Mouse (Mus musculus): ENCODE measurements around the gene Ccdc187.

DNA sequence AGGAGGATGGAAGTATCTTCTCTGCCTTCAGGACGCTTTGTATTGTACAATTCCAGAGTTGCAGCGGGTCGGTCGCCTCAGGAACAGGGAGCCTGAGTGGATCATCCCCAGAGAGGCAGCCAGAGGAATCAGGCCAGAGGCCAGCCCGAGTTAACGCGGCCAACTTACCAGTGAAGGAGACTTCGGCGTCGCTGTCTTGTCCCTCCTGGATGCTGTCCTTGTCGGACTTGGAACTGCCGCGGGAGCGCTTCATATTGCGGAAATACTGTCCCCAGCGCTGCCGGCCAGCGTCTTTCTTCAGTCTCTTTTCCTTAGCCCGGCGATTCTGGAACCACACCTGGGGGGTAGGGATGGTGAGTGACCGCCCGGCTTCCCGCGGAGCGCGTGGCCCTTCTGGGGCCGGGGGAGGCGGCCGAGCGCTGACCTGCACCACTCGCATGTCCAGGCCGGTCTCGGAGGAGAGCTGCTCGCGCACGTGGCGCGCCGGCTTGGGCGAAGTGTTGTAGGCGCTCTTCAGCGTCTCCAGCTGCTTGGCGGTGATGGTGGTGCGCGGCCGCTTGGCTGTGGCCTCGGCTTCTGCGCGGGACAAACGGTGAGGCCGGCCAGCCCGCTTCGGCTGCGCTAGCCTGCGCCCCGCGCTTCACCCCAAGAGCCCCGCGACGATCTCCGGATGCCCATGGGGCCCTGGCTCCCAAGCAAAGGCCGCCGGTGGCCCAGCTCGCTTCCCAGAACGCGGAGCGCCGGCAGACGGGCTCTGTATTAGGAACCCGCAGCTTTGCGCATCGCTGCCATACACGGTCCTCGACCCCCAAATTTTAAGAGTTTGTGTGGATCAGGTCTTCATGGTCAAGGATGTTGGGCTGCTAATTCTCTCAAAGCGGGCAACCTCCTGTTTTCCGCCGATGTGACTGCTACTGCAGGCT is 92.2 kb downstream of the Ccdc187 start:
- TF ChIP-seq GATA1 (IDR thresholded peaks at IDR 0.05; ENCODE audit: borderline replicate concordance, low read length) = no peak
- no peak for TF ChIP-seq FLI1 (IDR thresholded peaks at IDR 0.05; ENCODE audit: low read length)

Data from megakaryocyte, embryonic 14.5 days (primary cell).